Mouse (Mus musculus) intestine, postnatal 0 days (tissue): Measurements from ENCODE around the gene Syt3. TPM values are rescaled to one million over a fixed set of nuclear protein-coding genes. Genes with fewer than 3 reads are reported as not detected.
A peak's percentile ranks its signal among the peaks of the same experiment; 100 is the strongest.

Experiments used
- ATAC-seq: fragments of 200-750 bp; cut with Nextera tagmentation; 2 replicates; pipeline ENCODE4 v1.8.0; 2017; ENCODE audit warnings: mild to moderate bottlenecking, moderate TSS enrichment, moderate library complexity
- H3K27ac ChIP-seq: fragments of 300-500 bp; sonication (generic); 2 replicates; pipeline ENCODE4 v1.5.1; 2014; ENCODE audit warnings: mild to moderate bottlenecking, low read depth, low read length, moderate library complexity
- H3K27me3 ChIP-seq: fragments of 300-500 bp; sonication (generic); replicated peaks from 2 replicates; pipeline ENCODE4 v1.6.1; 2014; ENCODE audit warnings: low read length, mixed read lengths; ENCODE audit not compliant: control insufficient read depth, insufficient read depth
- H3K36me3 ChIP-seq: fragments of 300-500 bp; sonication (generic); 2 replicates; pipeline ENCODE4 v1.6.1; 2014; ENCODE audit warnings: mild to moderate bottlenecking, moderate library complexity; ENCODE audit not compliant: control insufficient read depth, insufficient read depth
- H3K4me1 ChIP-seq: fragments of 300-500 bp; sonication (generic); replicated peaks from 2 replicates; pipeline ENCODE4 v1.6.1; 2014; ENCODE audit warnings: antibody characterized with exemption, low read length, mixed read lengths; ENCODE audit not compliant: control insufficient read depth, insufficient read depth
- H3K4me2 ChIP-seq: fragments of 300-500 bp; sonication (generic); replicated peaks from 2 replicates; pipeline ENCODE4 v1.6.1; 2014; ENCODE audit warnings: low read depth, mild to moderate bottlenecking, moderate library complexity
- H3K4me3 ChIP-seq: fragments of 300-500 bp; sonication (generic); 2 replicates; pipeline ENCODE4 v1.5.1; 2014; ENCODE audit warnings: low read depth, low read length
- H3K9ac ChIP-seq: fragments of 300-500 bp; sonication (generic); 2 replicates; pipeline ENCODE4 v1.6.1; 2014; ENCODE audit warnings: mild to moderate bottlenecking, low read depth, low read length
- H3K9me3 ChIP-seq: fragments of 300-500 bp; sonication (generic); 2 replicates; pipeline ENCODE4 v1.6.1; 2016; ENCODE audit warnings: mixed run types; ENCODE audit not compliant: control insufficient read depth
- CTCF ChIP-seq: sonication (generic); IDR thresholded peaks from 2 replicates; pipeline ENCODE4 v1.5.1; 2016; ENCODE audit warnings: low read depth, mild to moderate bottlenecking, control low read depth, antibody characterized with exemption, moderate library complexity
- WGBS: fragments of 180-500 bp; shearing (Covaris S2); extraction: QIAGEN DNeasy Blood & Tissue Kit; methylation state at CpG from one replicate; pipeline ENCODE4 v1.1.7; 2014; 5-methylcytosine and 5-hydroxymethylcytosine counted together
- polyA plus RNA-seq: library from polyadenylated mRNA; unstranded; fragments of >200 nt; fragmentation: Nextera tagmentation; extraction: Ambion mirVana; gene quantifications from 2 replicates; pipeline ENCODE4 v1.2.1, GENCODE M21; 2015

The Syt3 gene
- polyA plus RNA-seq, result 0.55 and 0.58 TPM in 2 replicates

DNA sequence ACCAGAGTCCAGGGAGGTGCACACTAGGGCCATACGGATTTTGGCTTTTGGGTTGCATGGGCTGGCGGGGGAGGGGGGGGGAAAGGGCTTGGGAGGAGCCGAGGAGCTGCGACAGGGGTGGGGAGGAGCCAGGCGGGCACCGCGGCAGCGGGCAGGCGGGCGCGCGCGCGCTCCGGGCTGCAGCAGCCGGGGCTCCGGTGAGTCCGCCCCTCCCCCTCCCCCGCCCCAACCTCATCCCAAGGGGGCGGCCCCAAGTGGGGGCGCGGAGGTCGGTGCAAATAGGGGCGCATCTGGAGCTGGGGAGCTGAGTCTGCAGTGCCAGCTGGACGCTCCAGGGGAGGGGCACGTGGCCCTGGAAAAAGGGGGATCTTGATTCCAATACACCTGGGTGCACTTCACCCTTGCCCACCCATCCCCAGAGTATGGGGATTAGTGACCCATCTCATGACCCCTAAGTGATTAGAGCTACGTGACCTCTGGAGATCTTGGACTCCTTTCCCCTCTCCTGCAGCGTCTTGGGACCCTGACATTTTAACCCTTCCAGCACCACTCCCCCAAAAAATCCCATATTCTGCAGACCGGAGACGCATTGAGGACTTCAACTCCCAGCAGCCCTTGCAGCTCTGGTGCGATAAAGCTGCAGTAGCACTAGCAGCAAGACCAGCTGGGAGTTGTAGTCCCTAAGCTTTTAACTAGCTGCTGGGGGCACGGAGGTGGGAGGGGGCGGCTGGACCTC is at the start of gene Syt3:
Syt3 (plus strand) TSS at position 123 of the 736 bp plus-strand sequence.
- Histone ChIP-seq H3K4me3 (peak within 1 kb of the TSS; percentile 46), H3K27ac (no peak within 1 kb of the TSS), H3K27me3 (peaks cover 18% of the 10 kb centered on the region; the same call in 1 of the 2 replicates), H3K4me1 (no peaks in the 10 kb centered on the region), H3K36me3 (no peaks in the 10 kb centered on the region), H3K9ac (no peak within 1 kb of the TSS), H3K4me2 (peak within 1 kb of the TSS; percentile 85), H3K9me3 (no peaks in the 10 kb centered on the region)
- WGBS, result under 1% methylated on average over 31 of the region's 33 CpGs
- ATAC-seq, result peak; percentile 79
- TF ChIP-seq CTCF, result no peak

DNA sequence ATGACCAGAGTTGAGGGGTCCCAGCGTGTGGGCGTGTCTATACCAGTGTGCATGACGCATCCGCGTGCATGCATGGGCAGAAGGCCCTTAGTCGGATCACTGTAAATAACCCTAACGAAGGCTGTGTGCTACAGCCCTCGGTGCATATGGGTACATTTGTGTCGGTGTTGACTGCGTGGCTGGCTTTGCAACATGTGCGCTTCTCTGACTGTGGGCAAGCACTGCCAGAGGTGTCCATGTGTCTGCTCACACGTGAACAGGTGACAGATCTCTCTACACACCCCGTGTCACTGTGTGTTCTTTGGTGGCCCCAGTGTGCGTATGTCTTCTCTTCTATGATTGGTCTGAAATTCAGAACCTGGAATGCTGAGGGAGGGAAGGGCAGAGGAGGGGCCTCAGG is 49.8 kb upstream of the Syt3 start:
- Histone ChIP-seq H3K4me1 (no peaks in the 10 kb centered on the region), H3K9me3 (no peaks in the 10 kb centered on the region), H3K36me3 (no peaks in the 10 kb centered on the region), H3K27me3 (peaks cover 52% of the 10 kb centered on the region), H3K27ac (no peak overlapping the region), H3K4me2 (no peak overlapping the region), H3K9ac (no peak overlapping the region), H3K4me3 (no peak overlapping the region)
- no peak for TF ChIP-seq CTCF
- WGBS, result 66% methylated on average over 14 of the region's 14 CpGs
- no peak for ATAC-seq

DNA sequence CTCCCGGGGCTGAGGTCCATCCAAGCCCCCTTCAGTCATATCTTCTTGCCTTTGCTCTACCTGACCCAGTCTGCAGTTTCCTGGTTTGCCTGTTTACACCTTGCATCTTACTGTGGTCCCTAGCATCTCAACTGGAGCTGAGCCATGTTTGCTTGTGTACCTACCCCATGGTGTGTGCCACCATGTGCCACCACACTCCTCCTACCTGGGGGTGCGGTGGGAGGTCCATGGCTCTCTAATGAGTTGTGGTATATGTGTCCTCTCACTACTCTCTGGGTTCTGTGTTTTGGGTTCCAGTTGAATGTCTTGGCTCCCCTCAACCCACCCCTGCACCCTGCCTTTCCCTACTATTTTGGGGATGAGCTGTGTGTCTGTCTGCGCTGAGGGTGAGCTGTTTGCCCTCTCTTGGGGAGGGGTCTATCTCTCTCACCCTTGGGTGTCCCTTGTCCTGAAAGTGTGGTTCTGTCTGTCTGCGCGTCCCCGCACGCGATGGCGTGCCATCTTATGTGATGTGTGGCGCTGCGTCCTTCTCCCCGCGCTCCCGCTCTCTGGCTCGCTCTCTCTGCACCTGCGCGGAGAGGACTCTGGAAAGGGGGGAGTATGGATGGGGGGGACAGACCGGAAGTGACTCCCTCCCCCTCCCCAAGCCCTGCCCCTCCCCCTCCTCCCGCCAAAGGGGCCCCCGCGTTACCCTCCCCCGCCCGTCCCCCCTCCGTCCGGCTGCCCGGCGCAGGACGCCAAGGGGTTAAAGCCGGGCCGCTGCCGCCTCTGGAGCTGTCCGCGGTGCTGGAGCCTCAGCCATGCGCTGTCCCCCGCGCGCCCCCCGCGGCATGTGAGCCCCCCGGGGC is 48.6 kb upstream of the Syt3 start:
- no peak for TF ChIP-seq CTCF
- Histone ChIP-seq H3K27ac (no peak overlapping the region), H3K27me3 (peaks cover 53% of the 10 kb centered on the region), H3K36me3 (no peaks in the 10 kb centered on the region), H3K9ac (no peak overlapping the region), H3K4me2 (peak overlapping the region; percentile 54), H3K4me1 (no peaks in the 10 kb centered on the region), H3K4me3 (peak overlapping the region; percentile 20; the same call in 1 of the 2 replicates), H3K9me3 (no peaks in the 10 kb centered on the region)
- 6% methylated on average over 20 of the region's 40 CpGs for WGBS
- 0 out of 2 replicates have a peak, but pooled peaks have one; percentile 16 for ATAC-seq

DNA sequence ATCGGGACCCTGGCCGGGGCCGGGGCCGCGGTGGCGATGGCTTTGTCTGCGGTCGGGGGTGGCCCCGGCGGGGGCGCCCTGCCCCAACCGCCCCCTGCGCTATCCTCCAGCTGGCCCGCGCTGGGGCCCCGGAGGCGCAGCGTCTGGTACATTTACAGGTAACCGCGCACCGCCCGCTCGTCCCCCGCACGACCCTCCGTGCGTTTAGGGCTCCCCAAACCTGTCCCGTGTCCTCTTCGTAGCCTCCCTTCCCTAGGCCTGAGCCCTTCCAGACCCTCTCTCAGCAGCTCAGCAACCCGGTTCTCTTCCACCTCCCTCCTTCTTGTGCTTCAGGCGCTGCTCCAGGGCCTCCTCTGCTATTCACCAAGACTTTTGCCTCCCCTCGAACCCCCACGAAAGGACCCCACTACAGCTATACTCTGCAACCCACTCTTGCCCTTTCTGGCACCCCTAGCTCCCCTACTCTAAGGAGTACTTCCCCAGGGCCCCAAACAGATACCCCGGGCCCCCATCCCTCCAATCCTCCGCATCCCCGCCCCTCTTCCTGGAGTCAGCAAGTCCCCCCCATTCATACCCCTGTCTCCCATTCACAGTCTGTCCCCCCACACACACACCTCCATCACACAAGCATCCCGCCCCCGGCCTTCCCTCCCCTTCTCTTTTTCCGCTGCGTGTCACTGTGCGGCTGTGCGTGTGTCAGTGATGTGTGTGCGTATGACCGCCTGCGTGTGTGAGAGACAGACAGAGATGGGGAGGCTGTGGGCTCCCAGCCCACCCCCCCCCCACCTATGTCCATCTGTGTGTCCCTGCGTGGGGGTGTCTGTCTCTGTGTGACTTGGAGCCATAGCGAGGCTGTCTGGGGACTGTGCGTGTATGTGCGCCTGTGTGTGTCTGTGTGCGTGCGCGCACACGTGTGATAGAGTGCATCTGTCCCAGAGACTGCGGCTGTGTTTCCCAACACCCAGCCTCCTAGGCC is 47.6 kb upstream of the Syt3 start:
- Histone ChIP-seq H3K4me2 (peak overlapping the region; percentile 54), H3K27me3 (peaks cover 53% of the 10 kb centered on the region), H3K4me3 (peak overlapping the region; percentile 20; the same call in 1 of the 2 replicates), H3K27ac (no peak overlapping the region), H3K36me3 (no peaks in the 10 kb centered on the region), H3K9me3 (no peaks in the 10 kb centered on the region), H3K9ac (no peak overlapping the region), H3K4me1 (no peaks in the 10 kb centered on the region)
- no peak for TF ChIP-seq CTCF
- no peak for ATAC-seq
- WGBS, result 5% methylated on average over 51 of the region's 54 CpGs

DNA sequence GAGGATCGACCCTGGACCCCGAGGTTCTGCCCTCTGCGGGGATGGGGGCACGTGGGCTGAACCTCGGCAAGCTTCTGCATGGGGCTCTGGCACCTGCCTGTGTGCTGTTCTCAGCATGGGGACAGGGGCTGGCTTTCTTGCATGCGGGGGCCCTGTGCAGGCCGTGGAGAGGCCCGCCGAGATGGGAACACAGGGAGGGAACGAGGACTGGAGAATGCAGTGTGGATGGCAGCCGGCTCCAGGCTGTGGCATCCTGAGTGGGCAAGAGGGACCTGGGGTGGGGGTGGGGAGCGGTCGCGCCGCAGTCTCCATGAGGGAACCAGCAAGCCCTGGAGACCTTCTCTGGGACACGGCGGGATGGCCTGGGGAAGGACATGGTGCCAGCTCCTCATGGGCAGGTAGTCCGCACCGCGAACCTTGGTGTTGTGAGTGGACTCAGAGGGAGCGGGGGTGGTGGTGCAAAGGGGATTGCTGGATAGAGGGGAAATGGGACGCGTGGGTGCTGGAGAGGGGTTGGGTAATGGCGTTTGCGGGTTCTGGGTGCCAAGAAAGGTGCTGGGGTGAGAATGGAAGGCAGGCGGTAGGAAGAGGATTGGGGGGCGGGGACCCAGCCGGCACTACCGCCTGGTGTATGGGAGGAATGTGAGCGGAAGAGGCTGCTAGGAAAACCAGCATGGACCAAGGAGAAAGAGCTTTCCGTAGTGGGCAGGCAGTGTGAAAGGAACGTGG is 46.6 kb upstream of the Syt3 start:
- 6% methylated on average over 32 of the region's 32 CpGs for WGBS
- no peak overlapping the region for H3K4me2 ChIP-seq
- no peak for ATAC-seq
- H3K9me3 ChIP-seq, result no peaks in the 10 kb centered on the region
- H3K9ac ChIP-seq, result no peak overlapping the region
- peaks cover 53% of the 10 kb centered on the region for H3K27me3 ChIP-seq
- no peaks in the 10 kb centered on the region for H3K36me3 ChIP-seq
- no peak for TF ChIP-seq CTCF
- H3K4me1 ChIP-seq, result no peaks in the 10 kb centered on the region
- H3K4me3 ChIP-seq, result no peak overlapping the region
- no peak overlapping the region for H3K27ac ChIP-seq
